Mouse (Mus musculus) liver, embryonic 16.5 days (tissue): ENCODE measurements at regions not wholly inside any gene's neighbourhood (a gene's known extent, or its start where the extent isn't known, plus 50 kb on each side); places are given as distances from the start of the nearest gene placed in this dataset.
"Not testable (repeated sequence)": the region's sequence is repeated elsewhere in the genome, so short reads cannot be mapped to it uniquely, and the experiment has no call there.

ENCODE experiments used
- ATAC-seq: fragments of 200-750 bp; cut with Nextera tagmentation; 2 replicates; pipeline ENCODE4 v1.8.0; 2017; ENCODE audit warnings: low read depth, mild to moderate bottlenecking, moderate number of reproducible peaks, moderate library complexity
- H3K27ac ChIP-seq: fragments of 300-500 bp; sonication (generic); 2 replicates; pipeline ENCODE4 v1.5.1; 2014; ENCODE audit warnings: mild to moderate bottlenecking, low read length
- H3K27me3 ChIP-seq: fragments of 300-500 bp; sonication (generic); 2 replicates; pipeline ENCODE4 v1.6.1; 2014; ENCODE audit warnings: low read depth, low read length, mixed read lengths; ENCODE audit not compliant: control insufficient read depth, insufficient read depth
- H3K36me3 ChIP-seq: fragments of 300-500 bp; sonication (generic); 2 replicates; pipeline ENCODE4 v1.6.1; 2014; ENCODE audit warnings: mild to moderate bottlenecking; ENCODE audit not compliant: control insufficient read depth, insufficient read depth
- H3K4me1 ChIP-seq: fragments of 300-500 bp; sonication (generic); 2 replicates; pipeline ENCODE4 v1.6.1; 2014; ENCODE audit warnings: low read depth, low read length, mixed read lengths; ENCODE audit not compliant: control insufficient read depth
- H3K4me2 ChIP-seq: fragments of 300-500 bp; sonication (generic); 2 replicates; pipeline ENCODE4 v1.6.1; 2014; ENCODE audit warnings: low read depth, low read length, mixed read lengths
- H3K4me3 ChIP-seq: fragments of 300-500 bp; sonication (generic); 2 replicates; pipeline ENCODE4 v1.5.1; 2014; ENCODE audit warnings: low read depth, mild to moderate bottlenecking, low read length
- H3K9ac ChIP-seq: fragments of 300-500 bp; sonication (generic); 2 replicates; pipeline ENCODE4 v1.6.1; 2014; ENCODE audit warnings: low read depth, low read length
- H3K9me3 ChIP-seq: fragments of 300-500 bp; sonication (generic); replicated peaks from 2 replicates; pipeline ENCODE4 v1.6.1; 2016; ENCODE audit warnings: low read length; ENCODE audit not compliant: control insufficient read depth
- WGBS: fragments of 180-500 bp; shearing (Covaris S2); extraction: QIAGEN DNeasy Blood & Tissue Kit; methylation state at CpG from one replicate; pipeline ENCODE4 v1.1.7; 2014; ENCODE audit not compliant: insufficient replicate concordance; 5-methylcytosine and 5-hydroxymethylcytosine counted together

DNA sequence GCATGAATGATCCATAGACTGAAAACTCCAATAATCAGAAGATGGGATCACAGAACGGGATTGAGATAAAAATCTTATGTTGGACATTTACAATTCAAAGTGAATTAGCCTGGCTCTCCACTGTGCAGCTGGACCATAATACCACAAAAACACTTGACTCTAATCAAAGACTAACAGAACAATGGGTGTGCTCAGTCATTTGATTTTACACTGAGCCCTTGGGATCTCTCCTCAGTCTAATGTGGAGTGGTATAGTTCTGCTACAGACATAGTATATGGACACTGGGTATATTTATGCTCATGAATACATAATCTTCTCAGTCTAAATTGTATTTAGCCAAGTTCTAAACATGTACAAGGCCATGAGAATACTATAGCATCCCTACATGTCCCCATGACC lies 149.4 kb upstream of the Gm10306 start:
- Histone ChIP-seq H3K4me3 (no peak overlapping the region), H3K27ac (no peak overlapping the region), H3K27me3 (no peaks in the 10 kb centered on the region), H3K4me2 (no peak overlapping the region), H3K9ac (no peak overlapping the region), H3K4me1 (no peaks in the 10 kb centered on the region), H3K36me3 (no peaks in the 10 kb centered on the region), H3K9me3 (no peaks in the 10 kb centered on the region)
- 66% methylated on average over 1 of the region's 1 CpGs for WGBS
- no peak for ATAC-seq

DNA sequence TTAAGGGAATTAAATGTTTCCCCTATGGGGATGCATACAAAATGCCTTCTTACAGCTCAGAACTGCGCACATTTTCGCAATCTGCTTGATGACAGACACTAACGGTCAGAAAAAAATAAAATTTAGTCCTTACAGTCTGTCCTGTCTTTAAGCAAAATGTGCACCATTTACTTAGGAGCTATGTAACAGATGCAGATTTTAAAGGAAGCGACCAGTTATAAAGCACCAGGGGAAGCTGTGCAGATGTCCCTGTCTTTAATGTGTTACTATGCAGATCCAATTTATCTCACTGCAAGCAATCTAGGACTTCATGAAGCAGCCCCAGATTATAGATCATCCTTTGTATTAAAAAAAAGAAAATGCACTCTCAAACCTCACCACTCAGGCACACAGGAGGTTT lies 148.8 kb upstream of the Gm10306 start:
- Histone ChIP-seq H3K4me3 (no peak overlapping the region), H3K4me1 (no peaks in the 10 kb centered on the region), H3K27me3 (no peaks in the 10 kb centered on the region), H3K9ac (no peak overlapping the region), H3K4me2 (no peak overlapping the region), H3K9me3 (no peaks in the 10 kb centered on the region), H3K36me3 (no peaks in the 10 kb centered on the region), H3K27ac (no peak overlapping the region)
- WGBS, result 61% methylated on average over 4 of the region's 4 CpGs
- ATAC-seq, result no peak

GRCm38 (mm10) chr4:94412661-94413060 lies 143.7 kb upstream of the Gm10306 start:
- Histone ChIP-seq H3K4me3 (no peak overlapping the region), H3K36me3 (no peaks in the 10 kb centered on the region), H3K9me3 (no peaks in the 10 kb centered on the region), H3K4me1 (no peaks in the 10 kb centered on the region), H3K4me2 (no peak overlapping the region), H3K27me3 (no peaks in the 10 kb centered on the region), H3K27ac (no peak overlapping the region), H3K9ac (no peak overlapping the region)
- ATAC-seq, result no peak
- 69% methylated on average over 2 of the region's 2 CpGs for WGBS

DNA sequence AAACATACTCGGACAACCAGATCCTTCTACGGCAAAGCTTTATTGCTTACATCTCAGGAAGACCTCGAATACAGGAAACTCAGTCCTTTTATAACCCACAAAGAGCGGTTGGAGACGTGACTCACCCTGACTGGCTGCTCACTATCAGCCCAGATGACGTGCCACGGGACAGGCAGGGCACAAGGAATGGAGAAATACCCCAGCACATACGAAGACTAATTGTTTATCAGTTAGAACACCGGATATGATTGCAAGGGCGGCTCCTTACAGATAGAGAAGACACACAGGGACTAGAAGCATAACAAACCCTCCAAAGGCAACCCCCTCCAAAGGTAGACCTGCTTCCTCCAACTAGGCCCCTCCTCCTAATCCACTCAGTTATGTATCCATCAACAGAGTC lies 130.8 kb upstream of the Gm10306 start:
- WGBS, result 53% methylated on average over 8 of the region's 10 CpGs
- not testable (repeated sequence) for H3K9ac ChIP-seq, H3K27ac ChIP-seq, H3K4me2 ChIP-seq, ATAC-seq, H3K36me3 ChIP-seq, H3K4me3 ChIP-seq, H3K27me3 ChIP-seq, H3K4me1 ChIP-seq, H3K9me3 ChIP-seq

DNA sequence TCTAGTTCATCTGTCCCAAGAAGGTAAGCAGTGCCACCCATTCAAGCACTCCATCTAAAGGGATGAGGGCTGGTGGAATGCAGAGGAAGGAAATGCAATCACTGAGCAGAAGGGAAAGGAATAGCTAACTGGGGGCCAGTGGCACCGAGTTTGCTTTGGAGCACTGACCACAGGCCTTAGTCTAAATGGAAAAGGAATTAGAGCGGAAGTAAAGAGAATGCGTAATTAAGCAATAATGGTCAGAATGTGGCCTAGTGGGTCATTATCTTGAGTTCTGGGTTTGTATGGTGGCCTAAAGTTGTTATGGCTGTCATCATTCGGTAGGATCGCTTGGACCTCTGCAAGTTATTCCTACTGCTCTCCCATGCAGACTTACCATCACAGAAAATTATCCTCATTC lies 128.8 kb upstream of the Gm10306 start:
- no peaks in the 10 kb centered on the region for H3K4me1 ChIP-seq
- WGBS, result 70% methylated on average over 5 of the region's 5 CpGs
- H3K9me3 ChIP-seq, result no peaks in the 10 kb centered on the region
- H3K27me3 ChIP-seq, result no peaks in the 10 kb centered on the region
- H3K4me2 ChIP-seq, result no peak overlapping the region
- no peak overlapping the region for H3K9ac ChIP-seq
- no peak overlapping the region for H3K27ac ChIP-seq
- no peak overlapping the region for H3K4me3 ChIP-seq
- ATAC-seq, result no peak
- no peaks in the 10 kb centered on the region for H3K36me3 ChIP-seq

- H3K36me3 ChIP-seq, result no peaks in the 10 kb centered on the region
- H3K9me3 ChIP-seq, result no peaks in the 10 kb centered on the region
- WGBS, result 51% methylated on average over 3 of the region's 3 CpGs
- no peaks in the 10 kb centered on the region for H3K4me1 ChIP-seq
- no peak for ATAC-seq
- no peak overlapping the region for H3K9ac ChIP-seq
- no peak overlapping the region for H3K4me3 ChIP-seq
- H3K4me2 ChIP-seq, result no peak overlapping the region
- H3K27me3 ChIP-seq, result no peaks in the 10 kb centered on the region
- no peak overlapping the region for H3K27ac ChIP-seq
These were observed 124.3 kb upstream of the Gm10306 start for GRCm38 (mm10) chr4:94432005-94432404.

GRCm38 (mm10) chr4:94437717-94438435 lies 118.5 kb upstream of the Gm10306 start:
- no peak for ATAC-seq
- H3K27me3 ChIP-seq, result no peaks in the 10 kb centered on the region
- no peak overlapping the region for H3K9ac ChIP-seq
- peaks cover 4% of the 10 kb centered on the region; the same call in 1 of the 2 replicates for H3K4me1 ChIP-seq
- H3K4me2 ChIP-seq, result no peak overlapping the region
- no peak overlapping the region for H3K27ac ChIP-seq
- no peak overlapping the region for H3K4me3 ChIP-seq
- H3K36me3 ChIP-seq, result no peaks in the 10 kb centered on the region
- H3K9me3 ChIP-seq, result no peaks in the 10 kb centered on the region
- WGBS, result 20% methylated on average over 10 of the region's 10 CpGs

DNA sequence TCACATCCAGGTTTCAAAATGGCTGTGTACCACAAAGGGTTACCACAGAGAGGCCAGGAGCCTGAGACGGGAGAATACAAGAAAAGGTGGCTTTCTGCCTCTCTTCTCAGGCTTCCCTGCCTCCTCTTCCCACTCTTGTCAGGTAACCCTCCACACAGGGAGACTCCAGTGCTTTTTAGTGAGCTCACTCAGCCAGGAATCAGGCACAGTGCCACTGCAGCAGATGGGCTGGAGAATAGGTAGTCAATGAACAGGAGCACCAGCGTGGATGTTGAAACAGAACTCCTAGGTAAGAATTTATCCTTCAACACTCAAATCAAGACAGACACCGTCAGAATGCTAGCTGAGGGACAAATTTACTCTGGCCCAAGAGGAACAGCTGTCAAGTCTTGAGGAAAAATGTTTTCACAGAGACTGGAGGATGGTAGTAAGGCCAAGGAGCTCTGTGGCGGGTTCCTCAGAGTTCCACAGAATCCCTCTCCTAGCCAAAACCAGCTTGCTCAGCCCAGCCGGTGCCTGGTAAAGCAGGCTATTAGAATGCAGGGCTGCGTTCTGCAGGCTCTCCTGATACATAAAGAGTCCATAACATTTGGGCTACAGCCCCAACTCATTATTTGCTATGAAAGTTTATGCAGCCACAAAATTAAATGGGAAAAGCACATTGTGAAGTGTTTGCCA lies 117.0 kb upstream of the Gm10306 start:
- Histone ChIP-seq H3K9me3 (no peaks in the 10 kb centered on the region), H3K27ac (no peak overlapping the region), H3K27me3 (no peaks in the 10 kb centered on the region), H3K4me3 (no peak overlapping the region), H3K36me3 (no peaks in the 10 kb centered on the region), H3K4me2 (no peak overlapping the region), H3K4me1 (peaks cover 4% of the 10 kb centered on the region; the same call in 1 of the 2 replicates), H3K9ac (no peak overlapping the region)
- 66% methylated on average over 6 of the region's 6 CpGs for whole genome bisulfite sequencing
- no peak for ATAC-seq

- no peaks in the 10 kb centered on the region for H3K9me3 ChIP-seq
- no peaks in the 10 kb centered on the region for H3K4me1 ChIP-seq
- no peak overlapping the region for H3K4me2 ChIP-seq
- H3K36me3 ChIP-seq, result no peaks in the 10 kb centered on the region
- no peak overlapping the region for H3K27ac ChIP-seq
- ATAC-seq, result no peak
- H3K4me3 ChIP-seq, result no peak overlapping the region
- WGBS, result 56% methylated on average over 4 of the region's 4 CpGs
- H3K27me3 ChIP-seq, result no peaks in the 10 kb centered on the region
- H3K9ac ChIP-seq, result no peak overlapping the region
These were observed 109.7 kb upstream of the Gm10306 start for GRCm38 (mm10) chr4:94446604-94447003.
